Mouse (Mus musculus): ENCODE data around the gene Ndrg2.
"Not testable (repeated sequence)": the region's sequence is repeated elsewhere in the genome, so short reads cannot be mapped to it uniquely, and the experiment has no call there.

Ndrg2 gene

GRCm38 (mm10) chr14:51883527-51884030, 30.4 kb downstream of the Ndrg2 start:
- peak; percentile 86 to 94 for DNase-seq (ENCODE audit: inconsistent age in 2 of 2, low spot score in 1 of 2)

DNA sequence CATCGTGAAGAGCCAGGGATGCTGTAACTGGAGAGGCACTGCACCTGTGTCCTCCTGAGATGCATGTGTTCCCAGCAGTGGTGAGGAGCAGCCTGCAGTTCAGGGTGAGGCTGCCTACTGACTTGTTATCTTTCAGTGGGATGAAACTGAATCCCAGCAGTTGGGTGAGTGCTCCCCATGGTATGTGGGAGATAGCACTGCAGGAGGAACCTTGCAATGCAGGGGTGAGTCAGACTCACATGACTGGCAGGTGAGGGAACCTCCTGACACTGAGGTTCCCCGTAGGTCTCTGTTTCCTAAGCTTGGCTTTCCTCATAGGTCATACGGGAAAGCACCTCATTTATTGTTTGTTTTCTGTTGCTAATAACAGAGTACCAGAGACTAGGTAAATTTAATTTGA, 36.4 kb downstream of the Ndrg2 start:
- DNase-seq (ENCODE audit: inconsistent age in 2 of 2, low spot score in 1 of 2) = no peak

- DNase-seq (ENCODE audit: inconsistent age in 2 of 2, low spot score in 1 of 2) = peak; percentile 89 to 95
Measured at GRCm38 (mm10) chr14:51871741-51872140, 42.2 kb downstream of the Ndrg2 start.

DNA sequence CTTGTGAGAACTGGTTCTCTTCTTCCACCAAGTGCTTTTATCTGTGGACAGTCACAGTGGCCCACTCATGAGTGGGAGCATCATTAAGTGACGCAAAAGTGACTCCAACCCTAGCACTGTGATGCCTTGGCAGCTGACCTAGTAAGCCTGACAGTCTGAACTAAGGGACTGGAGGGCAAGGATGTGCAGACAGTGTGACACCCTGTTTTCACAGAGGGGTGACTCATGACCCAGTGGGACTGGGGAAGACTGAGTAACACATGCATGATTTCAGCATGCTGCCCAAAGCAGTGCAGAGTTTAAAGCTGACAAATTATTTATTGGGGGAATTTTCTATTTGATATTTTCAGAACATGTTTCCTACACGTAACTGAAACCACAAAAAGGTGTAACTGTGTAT, 43.2 kb downstream of the Ndrg2 start:
- peak; percentile 75 to 76 for DNase-seq (ENCODE audit: inconsistent age in 2 of 2, low spot score in 1 of 2)

DNA sequence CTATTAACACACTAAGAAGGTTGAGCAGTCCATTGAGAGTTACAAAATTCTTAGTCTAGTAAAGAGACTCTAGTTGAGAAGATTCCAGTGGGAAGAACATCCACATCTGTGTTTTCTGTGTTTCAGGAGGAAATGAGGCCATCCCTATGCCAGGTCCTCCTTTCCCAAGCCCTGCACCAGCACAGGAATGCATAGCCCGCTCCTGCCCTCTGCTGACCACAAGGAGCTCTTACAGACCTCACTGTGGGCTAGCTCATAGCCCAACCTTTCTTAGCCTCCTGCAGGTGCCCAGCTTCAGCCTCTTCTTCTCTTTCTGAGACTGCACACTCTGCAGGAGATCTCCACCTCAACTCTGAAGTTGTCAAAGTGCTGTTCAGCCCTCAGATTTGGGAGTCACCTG, 50.4 kb downstream of the Ndrg2 start:
- peak in 1 of 2 experiments; percentile 56 for DNase-seq (ENCODE audit: inconsistent age in 2 of 2, low spot score in 1 of 2)

GRCm38 (mm10) chr14:51855280-51855679, 58.7 kb downstream of the Ndrg2 start:
- not testable (repeated sequence) for DNase-seq (ENCODE audit: inconsistent age in 2 of 2, low spot score in 1 of 2)
